17 mouse cellular contexts compared by ENCODE assay signal in the genomic region with DNA sequence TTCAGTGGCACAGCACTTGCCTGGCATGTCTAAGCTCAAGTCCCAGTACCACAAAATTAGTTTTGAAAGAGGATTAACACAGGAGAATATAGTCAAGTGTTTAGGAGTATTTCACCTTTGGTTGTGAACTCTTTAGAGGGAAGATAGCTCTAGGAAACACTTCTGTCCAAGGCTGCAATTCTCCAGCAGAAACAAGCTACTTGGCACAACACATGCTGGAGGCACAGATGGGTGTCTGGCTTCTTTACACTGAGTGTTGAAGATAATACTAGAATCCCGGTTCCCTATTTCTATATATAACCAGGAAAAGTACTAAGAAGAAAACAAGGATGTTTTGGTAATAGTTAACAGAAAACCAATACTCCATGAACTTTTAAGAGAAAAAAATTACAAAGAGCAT.
"Had no signal": no experiment of that assay in that cellular context is flagged by ENCODE, and none has a peak within 500 bp of the region (broad histone marks: within the 10 kb centered on the region; RNA-seq: fewer than 3 reads in every experiment).

No protein-coding gene starts in this region.

- H3K9me3 ChIP-seq: lung, embryonic 15.5 days; megakaryocyte, embryonic 14.5 days; midbrain, embryonic 13.5 days; midbrain, embryonic 15.5 days; neural tube, embryonic 12.5 days; stomach, embryonic 15.5 days had no signal

- H3K27me3 ChIP-seq: lung, embryonic 15.5 days; megakaryocyte, embryonic 14.5 days; midbrain, embryonic 13.5 days; midbrain, embryonic 15.5 days; neural tube, embryonic 12.5 days; stomach, embryonic 15.5 days had no signal

- H3K4me3 ChIP-seq: lung, embryonic 15.5 days; megakaryocyte, embryonic 14.5 days; midbrain, embryonic 13.5 days; midbrain, embryonic 15.5 days; neural tube, embryonic 12.5 days; stomach, embryonic 15.5 days had no signal

- ATAC-seq: lung, postnatal 0 days; midbrain, embryonic 13.5 days; midbrain, embryonic 15.5 days had no signal

- H3K4me2 ChIP-seq: lung, embryonic 15.5 days; midbrain, embryonic 11.5 days; midbrain, embryonic 13.5 days; midbrain, embryonic 15.5 days; neural tube, embryonic 12.5 days; stomach, embryonic 15.5 days had no signal

- DNase-seq: lung, adult 2 months; lung, postnatal 14 days; lung, postnatal 36 days; right cerebral cortex, postnatal 14 days; thymus, adult 2 months; thymus, postnatal 25 days; thymus, postnatal 4 days had no signal

- H3K4me1 ChIP-seq: lung, embryonic 15.5 days; midbrain, embryonic 13.5 days; midbrain, embryonic 15.5 days; neural tube, embryonic 12.5 days; stomach, embryonic 15.5 days had no signal

- H3K9ac ChIP-seq: lung, embryonic 15.5 days; midbrain, embryonic 13.5 days; midbrain, embryonic 15.5 days; neural tube, embryonic 12.5 days; stomach, embryonic 15.5 days had no signal

- H3K27ac ChIP-seq: lung, embryonic 15.5 days; macrophage; midbrain, embryonic 13.5 days; midbrain, embryonic 15.5 days; neural tube, embryonic 12.5 days; stomach, embryonic 15.5 days; stomach, postnatal 0 days had no signal
